Mouse (Mus musculus): Measurements from ENCODE around the gene Gypa. TPM values are rescaled to one million over a fixed set of nuclear protein-coding genes. Genes with fewer than 3 reads are reported as not detected.

Gypa gene
- total and polyA plus RNA-seq, 3 experiments, result 15.9 to 19.8 TPM; not detected in 1

DNA sequence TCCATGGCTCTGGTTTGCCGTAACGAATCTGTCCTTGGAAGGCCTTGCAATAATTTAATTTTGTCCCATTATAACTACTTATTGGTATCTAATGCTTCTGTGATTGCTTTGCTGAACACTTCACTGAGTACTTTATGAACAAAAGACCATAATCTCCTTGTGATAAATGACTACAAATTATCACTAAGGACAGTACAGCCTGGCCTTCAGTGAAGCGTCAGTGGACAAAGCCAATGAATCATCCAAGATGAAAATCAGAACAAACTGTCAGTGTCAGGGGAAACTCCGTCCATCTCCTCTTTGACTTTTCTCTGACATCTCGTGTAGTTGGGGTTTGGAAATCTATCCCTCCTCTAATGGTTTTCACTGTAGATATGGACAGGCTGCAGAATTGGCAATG, 15.4 kb upstream of the Gypa start:
- H3K9ac ChIP-seq (ENCODE audit: control insufficient read depth, low read depth, low read length, poor library complexity, severe bottlenecking), result no peak overlapping the region
- H3K79me2 ChIP-seq (ENCODE audit: control insufficient read depth, insufficient read depth, low read length, poor library complexity), result no peaks in the 10 kb centered on the region
- H3K27me3 ChIP-seq (ENCODE audit: control insufficient read depth in 1 of 2, insufficient read depth in 2 of 2, low read length in 2 of 2), result no peaks in the 10 kb centered on the region; a peak in 2 of 4 replicates
- H3K27ac ChIP-seq (ENCODE audit: control insufficient read depth, low read depth, low read length), result no peak overlapping the region
- no peak overlapping the region for H3K4me3 ChIP-seq (ENCODE audit: control insufficient read depth in 1 of 2, insufficient read depth in 1 of 2, low read depth in 2 of 2, low read length in 2 of 2)
- TF ChIP-seq RAD21 (IDR thresholded peaks at IDR 0.05; ENCODE audit: low read depth, low read length) (no peak), MXI1 (IDR thresholded peaks at IDR 0.05; ENCODE audit: low read depth, low read length) (no peak), GABPA (IDR thresholded peaks at IDR 0.05; ENCODE audit: low read depth, low read length) (no peak), KAT2A (conservative IDR thresholded peaks at IDR 0.05; ENCODE audit: low read depth, low read length) (no peak), ETS1 (IDR thresholded peaks at IDR 0.05; ENCODE audit: low read depth, low read length) (no peak), UBTF (IDR thresholded peaks at IDR 0.05; ENCODE audit: borderline replicate concordance, insufficient read depth, low read depth, low read length) (no peak), MEF2A (IDR thresholded peaks at IDR 0.05; ENCODE audit: extremely low read depth, insufficient replicate concordance, low read depth, low read length, poor library complexity, severe bottlenecking) (no peak), HCFC1 (IDR thresholded peaks at IDR 0.05; ENCODE audit: low read depth, low read length) (no peak)
- DNase-seq (ENCODE audit: low read depth, low spot score), result no peak
- H3K36me3 ChIP-seq (ENCODE audit: control insufficient read depth in 1 of 2, insufficient read depth in 2 of 2, low read length in 2 of 2), result no peaks in the 10 kb centered on the region
- no peaks in the 10 kb centered on the region for H3K9me3 ChIP-seq (replicated peaks; ENCODE audit: insufficient read depth, low read length)
- no peaks in the 10 kb centered on the region for H3K4me1 ChIP-seq (ENCODE audit: control insufficient read depth in 1 of 2, insufficient read depth in 2 of 2, low read length in 2 of 2)

GRCm38 (mm10) chr8:80479129-80479528, 14.5 kb upstream of the Gypa start:
- H3K9ac ChIP-seq (ENCODE audit: control insufficient read depth, low read depth, low read length, poor library complexity, severe bottlenecking), result no peak overlapping the region
- H3K4me1 ChIP-seq (ENCODE audit: control insufficient read depth in 1 of 2, insufficient read depth in 2 of 2, low read length in 2 of 2), result no peaks in the 10 kb centered on the region
- no peaks in the 10 kb centered on the region for H3K36me3 ChIP-seq (ENCODE audit: control insufficient read depth in 1 of 2, insufficient read depth in 2 of 2, low read length in 2 of 2)
- H3K9me3 ChIP-seq (replicated peaks; ENCODE audit: insufficient read depth, low read length), result no peaks in the 10 kb centered on the region
- H3K27ac ChIP-seq (ENCODE audit: control insufficient read depth, low read depth, low read length), result no peak overlapping the region
- no peaks in the 10 kb centered on the region; a peak in 2 of 4 replicates for H3K27me3 ChIP-seq (ENCODE audit: control insufficient read depth in 1 of 2, insufficient read depth in 2 of 2, low read length in 2 of 2)
- DNase-seq (ENCODE audit: low read depth, low spot score), result no peak
- no peak for TF ChIP-seq E2F4 (IDR thresholded peaks at IDR 0.05; ENCODE audit: borderline replicate concordance, low read depth, low read length)
- TF ChIP-seq CHD1 (IDR thresholded peaks at IDR 0.05; ENCODE audit: low read depth, low read length), result no peak
- no peak for TF ChIP-seq RAD21 (IDR thresholded peaks at IDR 0.05; ENCODE audit: low read depth, low read length)
- no peaks in the 10 kb centered on the region for H3K79me2 ChIP-seq (ENCODE audit: control insufficient read depth, insufficient read depth, low read length, poor library complexity)
- H3K4me3 ChIP-seq (ENCODE audit: control insufficient read depth in 1 of 2, insufficient read depth in 1 of 2, low read depth in 2 of 2, low read length in 2 of 2), result no peak overlapping the region

DNA sequence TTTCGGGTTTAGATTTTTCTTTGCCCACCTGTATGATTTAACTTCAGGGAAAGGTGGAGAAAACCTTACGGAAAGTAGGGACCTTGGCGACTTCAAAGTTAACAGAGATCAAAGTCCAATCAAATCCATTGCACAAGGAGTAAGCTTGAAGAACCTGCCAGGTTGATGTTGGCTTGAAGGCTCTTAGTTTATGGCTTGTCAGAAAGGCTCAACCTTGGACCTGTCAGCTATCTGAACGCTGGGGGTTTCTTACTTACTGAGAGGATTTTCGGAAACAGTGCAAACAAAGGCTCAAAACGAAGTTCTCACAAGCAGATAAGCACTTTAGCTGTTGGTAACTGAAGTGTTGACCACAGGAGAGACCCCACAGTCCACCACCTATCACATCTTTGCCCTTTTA, 11.4 kb upstream of the Gypa start:
- Histone ChIP-seq H3K9me3 (replicated peaks; ENCODE audit: insufficient read depth, low read length) (no peaks in the 10 kb centered on the region), H3K27me3 (ENCODE audit: control insufficient read depth in 1 of 2, insufficient read depth in 2 of 2, low read length in 2 of 2) (no peaks in the 10 kb centered on the region; a peak in 2 of 4 replicates), H3K79me2 (ENCODE audit: control insufficient read depth, insufficient read depth, low read length, poor library complexity) (no peaks in the 10 kb centered on the region), H3K4me1 (ENCODE audit: control insufficient read depth in 1 of 2, insufficient read depth in 2 of 2, low read length in 2 of 2) (no peaks in the 10 kb centered on the region), H3K4me3 (ENCODE audit: control insufficient read depth in 1 of 2, insufficient read depth in 1 of 2, low read depth in 2 of 2, low read length in 2 of 2) (no peak overlapping the region), H3K27ac (ENCODE audit: control insufficient read depth, low read depth, low read length) (no peak overlapping the region), H3K36me3 (ENCODE audit: control insufficient read depth in 1 of 2, insufficient read depth in 2 of 2, low read length in 2 of 2) (no peaks in the 10 kb centered on the region), H3K9ac (ENCODE audit: control insufficient read depth, low read depth, low read length, poor library complexity, severe bottlenecking) (no peak overlapping the region)
- no peak for TF ChIP-seq MYB (IDR thresholded peaks at IDR 0.05; ENCODE audit: low read depth, low read length)
- TF ChIP-seq NRF1 (IDR thresholded peaks at IDR 0.05; ENCODE audit: insufficient read depth, low read depth, low read length, poor library complexity, severe bottlenecking), result no peak
- TF ChIP-seq POLR2AphosphoS5 (IDR thresholded peaks at IDR 0.05; ENCODE audit: borderline replicate concordance, low read depth, low read length), result no peak
- TF ChIP-seq CHD2 (IDR thresholded peaks at IDR 0.05; ENCODE audit: low read length), result no peak
- TF ChIP-seq MXI1 (IDR thresholded peaks at IDR 0.05; ENCODE audit: low read depth, low read length), result no peak
- TF ChIP-seq ZMIZ1 (IDR thresholded peaks at IDR 0.05; ENCODE audit: low read depth, low read length), result no peak
- TF ChIP-seq UBTF (IDR thresholded peaks at IDR 0.05; ENCODE audit: borderline replicate concordance, insufficient read depth, low read depth, low read length), result no peak
- TF ChIP-seq RCOR1 (IDR thresholded peaks at IDR 0.05; ENCODE audit: low read depth, low read length), result no peak
- no peak for TF ChIP-seq ETS1 (IDR thresholded peaks at IDR 0.05; ENCODE audit: low read depth, low read length)
- no peak for TF ChIP-seq SIN3A (IDR thresholded peaks at IDR 0.05; ENCODE audit: low read length)
- TF ChIP-seq ZNF384 (IDR thresholded peaks at IDR 0.05; ENCODE audit: low read depth, low read length), result no peak
- DNase-seq (ENCODE audit: low read depth, low spot score), result no peak
